Mouse (Mus musculus): ENCODE measurements around the gene Ascl1. TPM values are rescaled to one million over a fixed set of nuclear protein-coding genes. Genes with fewer than 3 reads are reported as not detected.

Ascl1 gene
- polyA plus RNA-seq (2012; fragmentation: generic; extraction: Trizol): not detected

DNA sequence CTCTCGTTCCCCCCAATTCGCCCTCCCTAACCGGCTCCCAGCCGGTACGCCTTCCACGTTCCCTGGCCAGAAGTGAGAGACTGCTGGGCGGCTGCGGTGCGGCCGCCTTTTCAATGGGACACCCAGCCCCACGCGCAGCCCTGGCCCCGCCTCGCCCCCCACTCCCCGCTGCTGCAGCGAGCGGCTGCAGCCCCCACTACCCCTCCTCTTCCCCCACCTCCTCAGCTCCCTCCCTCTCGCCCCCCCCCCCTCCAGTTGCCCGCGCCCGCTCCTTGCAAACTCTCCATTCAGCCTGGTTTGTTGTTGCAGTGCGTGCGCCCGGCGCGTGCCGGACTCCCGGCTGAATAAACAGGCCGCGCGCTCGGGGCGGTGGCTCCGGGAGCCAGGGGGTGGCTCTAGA lies at the start of gene Ascl1:
Ascl1 (minus strand) TSS at position 85 of the 400 bp plus-strand sequence.
- H3K79me2 ChIP-seq (ENCODE audit: control insufficient read depth, insufficient read depth): no peaks in the 10 kb centered on the region
- no peaks in the 10 kb centered on the region for H3K36me3 ChIP-seq (ENCODE audit: control insufficient read depth, insufficient read depth)
- H3K4me3 ChIP-seq: no peak within 1 kb of the TSS
- H3K27me3 ChIP-seq (ENCODE audit: control insufficient read depth, insufficient read depth, insufficient read length): peaks cover 25% of the 10 kb centered on the region
- TF ChIP-seq TCF3 (IDR thresholded peaks at IDR 0.05; ENCODE audit: insufficient read length, low read depth) (no peak), POLR2A (IDR thresholded peaks at IDR 0.05; ENCODE audit: insufficient read length, low read depth) (no peak), SRF (IDR thresholded peaks at IDR 0.05; ENCODE audit: control insufficient read depth, insufficient read length, low read depth) (no peak), CEBPB (IDR thresholded peaks at IDR 0.05; ENCODE audit: insufficient read depth, poor library complexity, severe bottlenecking) (no peak), REST (IDR thresholded peaks at IDR 0.05; ENCODE audit: insufficient read depth, insufficient read length) (no peak), MYOD1 (IDR thresholded peaks at IDR 0.05; ENCODE audit: control insufficient read depth in 1 of 3, insufficient read length in 2 of 3, low read depth in 2 of 3) (no peak), MYOG (IDR thresholded peaks at IDR 0.05; ENCODE audit: control insufficient read depth in 1 of 3, insufficient read depth in 1 of 3, insufficient read length in 2 of 3, low read depth in 2 of 3) (no peak), USF1 (IDR thresholded peaks at IDR 0.05; ENCODE audit: low read depth) (no peak), E2F4 (IDR thresholded peaks at IDR 0.05; ENCODE audit: insufficient read depth) (no peak), MAX (IDR thresholded peaks at IDR 0.05; ENCODE audit: low read depth) (no peak), TCF12 (IDR thresholded peaks at IDR 0.05; ENCODE audit: insufficient read depth, poor library complexity, severe bottlenecking) (no peak), POLR2AphosphoS2 (IDR thresholded peaks at IDR 0.05; ENCODE audit: insufficient read length, low read depth) (no peak)
- H3K4me2 ChIP-seq (ENCODE audit: low read depth): no peak within 1 kb of the TSS
- H3ac ChIP-seq (ENCODE audit: control insufficient read depth, insufficient read length): no peak within 1 kb of the TSS

DNA sequence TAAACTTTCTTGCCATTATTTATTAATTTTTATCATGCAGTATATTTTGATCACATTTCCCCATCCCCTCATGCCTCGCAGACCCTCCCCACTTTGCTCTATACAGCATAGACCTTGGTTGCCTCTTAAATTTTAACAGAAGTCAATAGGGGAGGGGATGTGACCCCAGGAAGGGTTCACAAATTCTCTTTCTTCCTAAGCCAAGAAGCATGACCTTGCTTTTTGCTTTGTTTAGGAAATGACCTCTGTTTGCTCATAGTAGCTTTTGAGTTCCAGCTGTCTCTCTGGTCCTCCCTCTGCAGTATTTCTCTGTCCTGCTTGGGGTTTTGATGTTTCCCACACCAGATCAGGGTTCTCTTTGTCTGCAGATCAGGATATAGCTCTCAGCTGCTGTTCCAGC lies 40.7 kb upstream of the Ascl1 start:
- Histone ChIP-seq H3K4me3 (no peak overlapping the region), H3K79me2 (ENCODE audit: control insufficient read depth, insufficient read depth) (no peaks in the 10 kb centered on the region), H3K4me2 (ENCODE audit: low read depth) (no peak overlapping the region), H3K27me3 (ENCODE audit: control insufficient read depth, insufficient read depth, insufficient read length) (no peaks in the 10 kb centered on the region), H3K36me3 (ENCODE audit: control insufficient read depth, insufficient read depth) (no peaks in the 10 kb centered on the region), H3ac (ENCODE audit: control insufficient read depth, insufficient read length) (no peak overlapping the region)
- TF ChIP-seq MAX (IDR thresholded peaks at IDR 0.05; ENCODE audit: low read depth): no peak
- no peak for TF ChIP-seq MYOD1 (IDR thresholded peaks at IDR 0.05; ENCODE audit: control insufficient read depth in 1 of 3, insufficient read length in 2 of 3, low read depth in 2 of 3)
- TF ChIP-seq USF1 (IDR thresholded peaks at IDR 0.05; ENCODE audit: low read depth): no peak
- no peak for TF ChIP-seq REST (IDR thresholded peaks at IDR 0.05; ENCODE audit: insufficient read depth, insufficient read length)
- TF ChIP-seq POLR2AphosphoS2 (IDR thresholded peaks at IDR 0.05; ENCODE audit: insufficient read length, low read depth): no peak
- no peak for TF ChIP-seq TCF3 (IDR thresholded peaks at IDR 0.05; ENCODE audit: insufficient read length, low read depth)
- TF ChIP-seq E2F4 (IDR thresholded peaks at IDR 0.05; ENCODE audit: insufficient read depth): no peak
- no peak for TF ChIP-seq POLR2A (IDR thresholded peaks at IDR 0.05; ENCODE audit: insufficient read length, low read depth)
- TF ChIP-seq MYOG (IDR thresholded peaks at IDR 0.05; ENCODE audit: control insufficient read depth in 1 of 3, insufficient read depth in 1 of 3, insufficient read length in 2 of 3, low read depth in 2 of 3): no peak
- no peak for TF ChIP-seq TCF12 (IDR thresholded peaks at IDR 0.05; ENCODE audit: insufficient read depth, poor library complexity, severe bottlenecking)
- TF ChIP-seq SRF (IDR thresholded peaks at IDR 0.05; ENCODE audit: control insufficient read depth, insufficient read length, low read depth): no peak
- no peak for TF ChIP-seq CEBPB (IDR thresholded peaks at IDR 0.05; ENCODE audit: insufficient read depth, poor library complexity, severe bottlenecking)

DNA sequence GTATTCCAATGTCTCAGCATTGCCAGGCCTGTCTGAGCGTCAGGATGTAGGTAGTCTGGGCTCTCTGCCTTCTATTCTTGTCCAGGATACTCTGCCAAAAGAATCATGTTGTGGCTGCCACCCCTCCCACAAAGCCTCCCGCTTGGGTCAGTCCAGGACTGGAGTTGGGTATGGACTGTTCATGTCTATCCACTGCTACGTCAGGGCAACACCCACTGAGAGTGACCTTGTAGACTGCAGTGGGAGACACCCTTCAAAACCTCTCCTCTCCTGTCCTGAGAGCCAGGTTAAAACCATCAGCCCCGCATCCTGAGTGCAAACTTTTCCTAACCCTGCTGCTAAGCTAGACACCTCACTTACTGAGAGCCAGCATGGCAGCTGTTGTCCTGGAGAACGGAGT lies 28.2 kb upstream of the Ascl1 start, which contains the start of gene Pah:
Pah (plus strand) TSS at position 150 of the 400 bp plus-strand sequence.
- Histone ChIP-seq H3K36me3 (ENCODE audit: control insufficient read depth, insufficient read depth) (no peaks in the 10 kb centered on the region), H3K4me3 (no peak within 1 kb of the TSS), H3K4me2 (ENCODE audit: low read depth) (no peak within 1 kb of the TSS), H3ac (ENCODE audit: control insufficient read depth, insufficient read length) (no peak within 1 kb of the TSS), H3K79me2 (ENCODE audit: control insufficient read depth, insufficient read depth) (no peaks in the 10 kb centered on the region), H3K27me3 (ENCODE audit: control insufficient read depth, insufficient read depth, insufficient read length) (no peaks in the 10 kb centered on the region)
- TF ChIP-seq POLR2A (IDR thresholded peaks at IDR 0.05; ENCODE audit: insufficient read length, low read depth): no peak
- TF ChIP-seq MYOG (IDR thresholded peaks at IDR 0.05; ENCODE audit: control insufficient read depth in 1 of 3, insufficient read depth in 1 of 3, insufficient read length in 2 of 3, low read depth in 2 of 3): no peak
- TF ChIP-seq USF1 (IDR thresholded peaks at IDR 0.05; ENCODE audit: low read depth): no peak
- no peak for TF ChIP-seq TCF3 (IDR thresholded peaks at IDR 0.05; ENCODE audit: insufficient read length, low read depth)
- TF ChIP-seq E2F4 (IDR thresholded peaks at IDR 0.05; ENCODE audit: insufficient read depth): no peak
- TF ChIP-seq MYOD1 (IDR thresholded peaks at IDR 0.05; ENCODE audit: control insufficient read depth in 1 of 3, insufficient read length in 2 of 3, low read depth in 2 of 3): no peak

DNA sequence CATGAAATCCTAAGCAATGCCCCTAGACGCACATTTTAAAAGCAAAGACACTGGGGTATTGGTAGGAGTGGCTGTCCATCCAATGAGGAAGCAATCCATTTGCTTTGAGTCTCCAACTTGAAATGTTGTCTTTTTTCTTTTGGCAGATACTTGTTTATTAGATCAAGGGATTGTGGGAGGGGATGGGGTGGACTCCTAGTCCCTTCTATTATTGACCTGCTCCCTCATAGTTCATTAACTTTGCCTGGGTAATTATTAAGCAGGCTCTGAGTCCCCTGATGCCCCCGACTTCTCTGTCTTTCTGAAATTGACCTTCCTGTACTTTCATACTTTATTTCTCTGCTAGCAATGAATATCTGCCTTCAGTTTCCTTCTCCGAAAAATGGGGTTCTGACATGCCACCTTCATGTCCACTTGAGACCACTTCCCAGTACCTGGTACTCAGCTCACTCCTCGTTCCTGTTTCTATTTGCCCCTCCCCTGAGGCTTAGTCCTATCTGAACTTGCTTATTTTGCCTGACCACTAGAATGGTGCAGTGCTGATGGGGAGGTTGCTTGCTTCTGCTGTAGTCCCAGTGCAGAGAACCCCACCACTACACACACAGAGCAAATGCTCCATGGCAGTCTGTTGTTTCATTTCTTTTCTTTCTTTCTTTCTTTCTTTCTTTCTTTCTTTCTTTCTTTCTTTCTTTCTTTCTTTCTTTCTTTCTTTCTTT lies 27.1 kb upstream of the Ascl1 start:
- Histone ChIP-seq H3K4me3 (no peak overlapping the region), H3ac (ENCODE audit: control insufficient read depth, insufficient read length) (no peak overlapping the region), H3K27me3 (ENCODE audit: control insufficient read depth, insufficient read depth, insufficient read length) (no peaks in the 10 kb centered on the region), H3K4me2 (ENCODE audit: low read depth) (no peak overlapping the region), H3K79me2 (ENCODE audit: control insufficient read depth, insufficient read depth) (no peaks in the 10 kb centered on the region), H3K36me3 (ENCODE audit: control insufficient read depth, insufficient read depth) (no peaks in the 10 kb centered on the region)
- TF ChIP-seq MYOD1 (IDR thresholded peaks at IDR 0.05; ENCODE audit: control insufficient read depth in 1 of 3, insufficient read length in 2 of 3, low read depth in 2 of 3): no peak
- TF ChIP-seq TCF12 (IDR thresholded peaks at IDR 0.05; ENCODE audit: insufficient read depth, poor library complexity, severe bottlenecking): no peak
- TF ChIP-seq USF1 (IDR thresholded peaks at IDR 0.05; ENCODE audit: low read depth): no peak
- no peak for TF ChIP-seq TCF3 (IDR thresholded peaks at IDR 0.05; ENCODE audit: insufficient read length, low read depth)
- no peak for TF ChIP-seq CEBPB (IDR thresholded peaks at IDR 0.05; ENCODE audit: insufficient read depth, poor library complexity, severe bottlenecking)
- no peak for TF ChIP-seq SRF (IDR thresholded peaks at IDR 0.05; ENCODE audit: control insufficient read depth, insufficient read length, low read depth)
